Mouse (Mus musculus) monocyte, adult 2 months (primary cell): ENCODE measurements around the gene Hist1h1c.
"Not testable (repeated sequence)": the region's sequence is repeated elsewhere in the genome, so short reads cannot be mapped to it uniquely, and the experiment has no call there.

Experiments
- DNase-seq, 2 experiments: peaks; one replicate each; pipeline ENCODE4 v3.0.0; 2022; ENCODE audit warnings: low spot score in 2 of 2, low read depth in 1 of 2

The Hist1h1c gene

DNA sequence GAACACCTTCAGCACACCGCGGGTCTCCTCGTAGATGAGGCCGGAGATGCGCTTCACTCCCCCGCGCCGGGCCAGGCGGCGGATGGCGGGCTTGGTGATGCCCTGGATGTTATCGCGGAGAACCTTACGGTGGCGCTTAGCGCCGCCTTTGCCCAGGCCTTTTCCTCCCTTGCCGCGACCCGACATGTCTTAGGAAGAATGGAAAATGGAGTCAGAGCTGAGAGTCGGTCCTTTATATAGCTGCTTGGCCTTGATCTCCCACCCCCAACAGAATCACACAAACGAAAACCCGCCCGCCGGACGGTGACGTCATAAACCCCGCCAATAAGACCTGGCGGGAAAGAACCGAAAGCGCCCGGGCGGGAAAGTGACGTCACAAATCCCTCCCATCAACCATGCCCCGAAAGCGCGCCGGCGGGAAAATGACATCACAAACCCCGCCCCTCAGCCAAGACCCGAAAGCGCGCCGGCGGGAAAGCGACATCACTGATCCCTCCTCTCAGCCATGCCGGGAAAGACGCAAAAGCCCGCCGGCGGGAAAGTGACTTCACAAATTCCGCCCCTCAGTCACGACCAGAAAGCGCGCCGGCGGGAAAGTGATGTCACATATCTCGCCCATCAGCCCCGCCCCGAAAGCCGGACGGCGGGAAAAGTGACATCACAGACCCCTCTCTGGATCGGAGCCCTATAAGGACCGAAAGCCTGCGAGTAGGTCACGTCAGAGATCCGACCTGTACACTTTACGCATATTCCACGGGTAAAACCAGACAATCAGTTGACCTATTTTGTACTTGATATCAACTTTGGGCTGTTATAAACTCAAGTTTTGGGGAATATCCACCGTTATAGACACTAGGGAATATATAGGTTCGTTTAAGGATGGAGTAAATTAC, 22.6 kb downstream of the Hist1h1c start, which contains the start of gene Hist1h4a:
Hist1h4a (minus strand) TSS at position 259 of the 893 bp plus-strand sequence.
- DNase-seq = peak; percentile 98 to 99

DNA sequence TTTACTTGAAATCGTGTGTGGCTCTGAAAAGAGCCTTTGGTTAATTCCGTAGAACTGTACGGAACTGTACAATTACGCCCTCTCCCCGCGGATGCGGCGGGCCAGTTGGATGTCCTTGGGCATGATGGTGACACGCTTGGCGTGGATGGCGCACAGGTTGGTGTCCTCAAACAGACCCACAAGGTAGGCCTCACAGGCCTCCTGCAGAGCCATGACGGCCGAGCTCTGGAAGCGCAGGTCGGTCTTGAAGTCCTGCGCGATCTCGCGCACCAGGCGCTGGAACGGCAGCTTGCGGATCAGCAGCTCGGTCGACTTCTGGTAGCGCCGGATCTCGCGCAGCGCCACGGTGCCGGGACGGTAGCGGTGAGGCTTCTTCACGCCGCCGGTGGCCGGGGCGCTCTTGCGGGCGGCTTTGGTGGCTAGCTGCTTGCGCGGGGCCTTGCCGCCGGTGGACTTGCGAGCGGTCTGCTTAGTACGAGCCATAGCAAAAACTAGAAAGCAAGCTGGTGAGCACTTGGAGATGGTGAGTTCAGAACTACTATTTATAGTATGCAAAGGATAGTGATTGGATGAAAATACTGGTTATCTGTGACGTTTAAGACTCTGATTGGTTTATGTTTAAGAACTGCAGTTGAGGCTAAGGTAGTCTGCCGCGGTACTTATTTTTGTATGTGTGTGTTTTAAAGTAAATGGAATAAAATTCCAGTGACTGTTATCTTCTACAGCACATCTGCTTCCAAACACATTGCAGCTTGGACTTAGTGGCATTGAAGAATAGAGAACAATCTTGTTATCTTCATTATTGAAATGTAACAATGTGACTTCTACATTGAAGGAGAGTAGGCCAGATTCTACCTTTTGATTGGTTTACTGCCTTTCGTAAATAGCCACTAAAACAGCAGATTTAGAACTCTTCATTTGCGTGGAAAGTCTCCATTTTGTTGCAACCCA, 23.5 kb downstream of the Hist1h1c start, which contains the start of gene Hist1h3a:
Hist1h3a (minus strand) TSS at position 516 of the 951 bp plus-strand sequence.
- peak; percentile 57 to 59 for DNase-seq

DNA sequence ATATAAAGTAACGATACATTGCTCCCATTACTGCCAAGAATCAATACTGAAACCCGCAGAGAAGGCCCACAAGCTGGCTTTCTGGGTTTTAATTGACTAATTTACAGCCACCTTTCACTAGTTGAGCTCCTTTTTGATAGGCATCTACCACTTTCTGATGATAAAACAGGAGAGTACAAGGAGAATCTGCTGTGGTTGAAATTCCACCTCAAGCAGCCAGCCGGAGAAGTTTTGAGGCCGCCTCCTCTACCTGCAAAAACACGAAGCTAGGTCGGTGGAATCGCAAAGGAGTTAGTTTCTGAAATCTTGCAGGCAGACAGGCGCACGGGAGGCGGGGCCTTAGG, 24.6 kb downstream of the Hist1h1c start:
- no peak for DNase-seq

DNA sequence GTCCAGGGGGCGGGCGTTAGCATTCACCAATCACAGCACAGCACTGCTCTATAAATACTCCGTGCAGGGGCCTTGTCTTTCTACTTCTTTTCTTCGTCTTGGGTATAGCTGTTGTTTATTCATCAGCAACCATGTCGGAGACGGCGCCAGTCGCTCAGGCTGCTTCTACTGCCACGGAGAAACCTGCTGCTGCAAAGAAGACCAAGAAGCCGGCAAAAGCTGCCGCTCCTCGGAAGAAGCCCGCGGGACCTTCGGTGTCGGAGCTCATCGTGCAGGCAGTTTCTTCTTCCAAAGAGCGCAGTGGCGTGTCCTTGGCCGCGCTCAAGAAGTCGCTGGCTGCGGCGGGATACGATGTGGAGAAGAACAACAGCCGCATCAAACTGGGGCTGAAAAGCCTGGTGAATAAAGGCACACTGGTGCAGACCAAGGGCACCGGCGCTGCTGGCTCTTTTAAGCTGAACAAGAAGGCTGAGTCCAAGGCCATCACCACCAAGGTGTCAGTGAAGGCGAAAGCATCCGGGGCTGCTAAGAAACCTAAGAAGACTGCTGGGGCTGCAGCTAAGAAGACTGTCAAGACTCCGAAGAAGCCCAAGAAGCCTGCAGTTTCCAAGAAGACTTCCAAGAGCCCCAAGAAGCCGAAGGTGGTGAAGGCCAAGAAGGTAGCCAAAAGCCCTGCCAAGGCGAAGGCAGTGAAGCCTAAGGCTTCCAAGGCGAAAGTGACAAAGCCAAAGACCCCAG, 25.1 kb downstream of the Hist1h1c start, which contains the start of gene Hist1h1a:
Hist1h1a (plus strand) TSS at position 81 of the 738 bp plus-strand sequence.
- peak; percentile 55 to 68 for DNase-seq

DNA sequence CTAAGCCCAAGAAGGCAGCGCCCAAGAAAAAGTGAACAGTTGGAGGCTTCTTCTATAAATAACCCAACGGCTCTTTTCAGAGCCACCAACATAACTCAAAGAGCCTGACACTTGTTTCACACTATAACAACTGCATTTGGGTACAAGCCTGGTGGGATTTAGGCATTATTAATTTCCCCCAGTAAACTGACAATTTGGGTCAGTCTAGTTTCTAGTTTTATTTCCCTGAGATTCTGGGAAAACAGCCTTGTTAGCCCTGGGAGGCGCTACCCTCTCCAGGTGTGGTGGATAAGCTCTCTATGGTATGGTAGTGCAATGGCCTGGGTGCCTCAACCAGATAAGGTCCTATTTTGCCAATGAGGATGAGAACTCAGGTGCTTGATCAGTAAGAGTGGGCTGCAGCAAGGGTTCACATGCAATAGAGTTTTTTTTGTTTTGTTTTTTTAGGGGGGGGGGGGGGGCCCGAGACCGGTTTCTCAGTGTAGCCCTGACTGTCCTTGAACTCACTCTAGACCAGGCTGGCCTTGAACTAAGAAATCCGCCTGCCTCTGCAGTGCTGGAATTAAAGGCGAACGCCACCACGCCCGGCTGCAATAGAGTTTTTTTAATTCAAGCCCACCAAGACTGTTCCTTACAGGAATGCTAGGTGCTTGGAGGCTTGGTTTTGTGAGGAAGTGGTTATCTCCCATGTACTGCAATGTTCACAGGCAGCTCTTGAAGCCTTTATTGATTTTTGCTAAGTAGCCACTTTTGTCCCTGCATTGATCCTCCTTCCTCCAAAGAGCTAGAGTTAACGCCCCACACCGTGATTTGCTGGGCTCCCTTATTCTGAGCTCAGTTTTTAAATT, 25.9 kb downstream of the Hist1h1c start:
- no peak for DNase-seq

DNA sequence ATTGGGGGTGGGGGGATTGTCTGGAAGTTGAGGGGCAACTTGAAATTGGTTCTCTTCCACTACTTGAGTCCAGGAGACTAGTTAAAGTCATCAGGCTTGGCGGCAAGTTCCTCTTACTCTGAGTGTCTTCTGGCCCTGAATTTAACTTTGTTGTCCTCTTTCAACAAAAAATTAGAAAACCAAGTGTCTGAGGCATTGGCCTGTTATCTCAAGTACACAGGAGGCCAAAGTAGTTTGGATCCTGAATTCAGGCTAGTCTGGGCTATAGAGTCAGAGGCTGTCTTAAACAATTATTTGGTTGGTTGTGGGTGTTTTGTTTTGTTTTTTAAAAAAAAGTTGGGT, 26.5 kb downstream of the Hist1h1c start:
- DNase-seq = no peak

DNA sequence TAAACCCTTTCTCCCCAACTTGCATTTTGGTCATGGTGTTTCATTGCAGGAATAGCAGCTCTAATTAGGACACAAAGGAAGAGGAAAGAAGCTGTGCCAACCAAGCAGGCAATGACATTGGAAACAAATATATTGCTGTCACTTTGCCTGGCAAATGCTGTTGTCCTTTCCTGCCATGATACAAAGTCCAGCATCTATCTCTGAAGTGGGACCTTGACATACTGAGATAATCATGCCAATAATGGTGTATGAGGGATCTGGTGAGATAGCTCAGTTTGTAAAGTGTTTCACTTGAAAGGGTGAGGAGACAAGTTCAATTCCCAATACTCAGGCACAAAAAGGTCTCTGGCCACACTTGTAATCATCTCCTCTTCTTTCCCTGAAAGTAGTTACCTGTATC, 28.2 kb downstream of the Hist1h1c start:
- no peak for DNase-seq

DNA sequence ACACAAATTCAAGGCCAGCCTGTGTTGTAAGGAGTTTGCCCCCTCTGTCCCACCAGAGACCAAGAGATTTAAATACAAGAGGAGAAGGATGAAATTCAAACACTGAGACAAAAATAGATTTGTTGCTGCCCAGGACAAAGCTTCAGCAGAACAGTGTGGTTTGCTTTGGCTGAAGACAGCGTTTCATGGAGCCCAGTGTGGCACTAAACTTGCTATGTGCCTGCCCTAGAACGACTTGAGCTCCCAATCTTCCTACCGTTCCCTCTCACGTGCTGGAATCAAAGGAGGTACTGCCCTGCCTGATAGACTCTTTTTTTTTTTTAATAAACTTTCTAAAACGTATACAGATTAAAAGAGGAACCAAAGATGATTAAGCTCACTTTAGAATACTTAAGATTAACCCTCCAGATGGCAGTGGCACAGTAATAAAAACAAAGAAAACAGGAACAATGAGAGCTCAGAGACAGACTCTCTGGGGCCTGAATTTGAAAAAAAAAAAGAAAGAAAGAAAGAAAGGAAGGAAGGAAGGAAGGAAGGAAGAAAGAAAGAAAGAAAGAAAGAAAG, 30.3 kb downstream of the Hist1h1c start:
- no peak for DNase-seq

DNA sequence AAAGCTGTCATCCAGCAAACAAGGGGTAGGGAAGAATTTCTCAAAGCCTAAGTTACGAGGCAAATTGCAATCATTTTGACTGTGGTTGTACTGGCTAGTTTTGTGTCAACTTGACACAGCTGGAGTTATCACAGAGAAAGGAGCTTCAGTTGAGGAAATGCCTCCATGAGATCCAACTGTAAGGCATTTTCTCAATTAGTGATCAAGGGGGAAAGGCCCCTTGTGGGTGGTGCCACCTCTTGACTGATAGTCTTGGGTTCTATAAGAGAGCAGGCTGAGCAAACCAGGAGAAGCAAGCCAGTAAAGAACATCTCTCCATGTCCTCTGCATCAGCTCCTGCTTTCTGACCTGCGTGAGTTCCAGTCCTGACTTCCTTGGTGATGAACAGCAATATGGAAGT, 31.0 kb downstream of the Hist1h1c start, which contains the start of gene Trim38:
Trim38 (plus strand) TSS at position 301 of the 400 bp plus-strand sequence.
- not testable (repeated sequence) for DNase-seq

DNA sequence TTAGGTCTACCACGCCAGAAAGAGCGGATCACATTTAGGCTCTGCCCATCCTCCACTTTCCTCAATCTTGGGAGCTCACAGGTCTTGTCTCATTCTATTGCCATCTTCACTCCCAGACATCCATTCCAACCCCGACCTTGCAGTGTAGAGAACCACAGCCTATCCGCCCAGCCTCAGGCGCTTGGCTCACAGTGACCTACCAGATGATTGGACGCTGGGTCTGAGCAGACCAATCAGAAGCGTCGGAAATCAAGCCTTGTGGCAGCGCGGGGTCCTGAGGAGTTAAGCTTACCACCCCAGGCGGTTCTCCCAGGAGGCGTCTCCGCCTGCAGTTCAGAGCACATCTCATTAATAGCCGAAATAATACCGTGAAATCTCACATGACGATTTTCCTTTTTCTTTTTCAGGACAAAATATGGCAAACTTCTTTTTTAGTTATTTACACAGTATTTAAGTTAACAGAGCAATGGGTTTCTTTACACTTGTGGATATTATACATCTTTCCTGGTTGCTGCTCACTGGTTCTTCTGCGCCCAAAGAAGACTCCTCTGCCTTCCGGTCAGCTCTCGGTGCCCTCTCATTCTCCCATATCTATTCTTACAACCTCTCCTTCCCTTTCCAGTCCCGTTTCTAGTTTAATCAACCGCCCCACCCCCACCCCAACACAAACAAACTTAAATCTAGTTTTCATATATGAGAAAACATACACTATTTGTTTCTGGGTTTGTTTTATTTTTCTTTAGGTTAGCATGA, 34.1 kb downstream of the Hist1h1c start:
- DNase-seq = no peak

DNA sequence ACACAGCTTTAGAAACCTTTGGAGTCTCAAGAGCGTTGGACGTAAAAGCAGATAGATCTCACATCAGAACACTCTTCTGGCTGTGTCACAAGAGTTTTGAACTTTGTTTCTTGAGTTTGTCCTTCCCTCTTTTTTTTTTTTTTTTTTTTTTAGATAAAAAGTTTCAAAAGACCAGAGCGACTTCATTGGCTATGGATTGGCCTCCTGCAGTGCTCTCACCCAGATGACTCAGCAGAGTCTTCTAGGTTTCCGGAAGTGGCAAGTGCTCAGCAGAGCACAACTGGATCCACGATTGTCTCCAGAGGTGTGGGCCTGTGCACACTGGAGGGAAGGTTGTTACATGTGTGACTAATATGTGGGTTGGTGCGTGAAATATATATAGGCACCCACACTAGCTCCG, 39.7 kb downstream of the Hist1h1c start:
- DNase-seq = no peak

DNA sequence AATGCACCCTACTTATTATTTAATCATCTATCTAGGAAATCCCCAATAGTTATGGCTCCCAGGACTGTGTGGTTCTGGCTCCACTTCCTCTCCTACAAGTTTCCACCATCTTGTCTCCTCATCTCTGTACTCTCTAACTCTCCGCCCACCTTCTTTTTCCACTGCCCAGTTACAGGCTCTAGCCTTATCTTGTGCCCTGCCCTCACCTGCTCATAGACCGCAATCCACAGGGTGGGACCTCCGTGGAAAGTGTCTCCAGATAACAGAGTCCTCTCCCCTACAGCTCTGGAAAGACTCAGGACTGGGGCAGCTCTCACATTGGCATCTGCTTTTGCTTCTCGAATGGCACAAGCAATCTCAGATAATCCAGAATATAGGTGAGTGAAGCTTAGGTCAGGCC, 40.4 kb downstream of the Hist1h1c start:
- no peak for DNase-seq
